Mouse (Mus musculus): ENCODE data around the gene Exoc2. TPM values are rescaled to one million over a fixed set of nuclear protein-coding genes. Genes with fewer than 3 reads are reported as not detected.

Gene Exoc2
- polyA plus RNA-seq, 2 experiments: 7.0 to 13.8 TPM

- Histone ChIP-seq H3K27me3 (ENCODE audit: control insufficient read depth, insufficient read depth, low read length) (peaks cover 28% of the 10 kb centered on the region), H3K4me2 (ENCODE audit: low read depth) (peak overlapping the region; percentile 54), H3K27ac (no peak overlapping the region), H3K9me3 (ENCODE audit: control insufficient read depth, low read length) (no peaks in the 10 kb centered on the region), H3K4me3 (ENCODE audit: insufficient read depth in 1 of 2, low read depth in 2 of 2, low read length in 2 of 2) (peak overlapping the region; percentile 8 to 27), H3K4me1 (replicated peaks; ENCODE audit: control insufficient read depth in 2 of 2, insufficient read depth in 2 of 2, low read length in 1 of 2) (peaks cover 0 to 2% of the 10 kb centered on the region in 2 experiments; a peak in 2 of 4 replicates), H3K9ac (replicated peaks) (no peak overlapping the region), H3K36me3 (replicated peaks; ENCODE audit: control insufficient read depth, insufficient read depth, low read depth) (no peaks in the 10 kb centered on the region)
- ATAC-seq (ENCODE audit: insufficient read depth) (no peak), DNase-seq (ENCODE audit: low read depth in 3 of 3, low spot score in 3 of 3) (no peak)
- TF ChIP-seq EP300 (IDR thresholded peaks at IDR 0.05; ENCODE audit: low read depth) (no peak), CTCF (IDR thresholded peaks at IDR 0.05; ENCODE audit: low read depth) (no peak)
- 13% methylated on average over 27 of the region's 27 CpGs for WGBS (ENCODE audit: insufficient replicate concordance)
Observed at GRCm38 (mm10) chr13:30985598-30986466, 11.9 kb upstream of the Exoc2 start.

- 23% methylated on average over 13 of the region's 13 CpGs for WGBS (ENCODE audit: insufficient replicate concordance)
- Histone ChIP-seq H3K36me3 (replicated peaks; ENCODE audit: control insufficient read depth, insufficient read depth, low read depth) (no peaks in the 10 kb centered on the region), H3K4me2 (ENCODE audit: low read depth) (peak overlapping the region; percentile 54), H3K4me3 (ENCODE audit: insufficient read depth in 1 of 2, low read depth in 2 of 2, low read length in 2 of 2) (peak overlapping the region; percentile 8 to 27; a peak in 3 of 4 replicates), H3K9me3 (ENCODE audit: control insufficient read depth, low read length) (no peaks in the 10 kb centered on the region), H3K4me1 (replicated peaks; ENCODE audit: control insufficient read depth in 2 of 2, insufficient read depth in 2 of 2, low read length in 1 of 2) (peaks cover 0 to 2% of the 10 kb centered on the region in 2 experiments; a peak in 2 of 4 replicates), H3K9ac (replicated peaks) (no peak overlapping the region), H3K27ac (no peak overlapping the region), H3K27me3 (ENCODE audit: control insufficient read depth, insufficient read depth, low read length) (peaks cover 28% of the 10 kb centered on the region)
- ATAC-seq (ENCODE audit: insufficient read depth): no peak
- TF ChIP-seq EP300 (IDR thresholded peaks at IDR 0.05; ENCODE audit: low read depth): no peak
- TF ChIP-seq CTCF (IDR thresholded peaks at IDR 0.05; ENCODE audit: low read depth): no peak
- no peak for DNase-seq (ENCODE audit: low read depth in 3 of 3, low spot score in 3 of 3)
Observed at GRCm38 (mm10) chr13:30985275-30985597, 11.3 kb upstream of the Exoc2 start.

GRCm38 (mm10) chr13:30981666-30982065 is 7.8 kb upstream of the Exoc2 start:
- H3K4me1 ChIP-seq (replicated peaks; ENCODE audit: control insufficient read depth in 2 of 2, insufficient read depth in 2 of 2, low read length in 1 of 2): peaks cover 0 to 1% of the 10 kb centered on the region in 2 experiments; a peak in 2 of 4 replicates
- H3K27ac ChIP-seq: no peak overlapping the region
- ATAC-seq (ENCODE audit: insufficient read depth) (0 out of 2 replicates have a peak, but pooled peaks have one; percentile 43), DNase-seq (ENCODE audit: low read depth in 3 of 3, low spot score in 3 of 3) (peak in 1 of 3 experiments; percentile 15)
- WGBS (ENCODE audit: insufficient replicate concordance): 21% methylated on average over 1 of the region's 1 CpGs
- H3K36me3 ChIP-seq (replicated peaks; ENCODE audit: control insufficient read depth, insufficient read depth, low read depth): no peaks in the 10 kb centered on the region
- no peaks in the 10 kb centered on the region for H3K9me3 ChIP-seq (ENCODE audit: control insufficient read depth, low read length)
- no peak overlapping the region for H3K4me2 ChIP-seq (ENCODE audit: low read depth)
- no peak overlapping the region for H3K9ac ChIP-seq (replicated peaks)
- no peak overlapping the region for H3K4me3 ChIP-seq (ENCODE audit: insufficient read depth in 1 of 2, low read depth in 2 of 2, low read length in 2 of 2)
- peaks cover 16% of the 10 kb centered on the region for H3K27me3 ChIP-seq (ENCODE audit: control insufficient read depth, insufficient read depth, low read length)
- TF ChIP-seq EP300 (IDR thresholded peaks at IDR 0.05; ENCODE audit: low read depth) (no peak), CTCF (IDR thresholded peaks at IDR 0.05; ENCODE audit: low read depth) (peak; percentile 82)

- ATAC-seq (ENCODE audit: insufficient read depth) (no peak), DNase-seq (ENCODE audit: low read depth in 3 of 3, low spot score in 3 of 3) (no peak)
- no peak overlapping the region for H3K9ac ChIP-seq (replicated peaks)
- TF ChIP-seq CTCF (IDR thresholded peaks at IDR 0.05; ENCODE audit: low read depth) (no peak), EP300 (IDR thresholded peaks at IDR 0.05; ENCODE audit: low read depth) (no peak)
- peaks cover 0 to 5% of the 10 kb centered on the region in 2 experiments; a peak in 2 of 4 replicates for H3K4me1 ChIP-seq (replicated peaks; ENCODE audit: control insufficient read depth in 2 of 2, insufficient read depth in 2 of 2, low read length in 1 of 2)
- H3K27ac ChIP-seq: no peak overlapping the region
- WGBS (ENCODE audit: insufficient replicate concordance): 70% methylated on average over 4 of the region's 4 CpGs
- no peaks in the 10 kb centered on the region for H3K9me3 ChIP-seq (ENCODE audit: control insufficient read depth, low read length)
- H3K4me3 ChIP-seq (ENCODE audit: insufficient read depth in 1 of 2, low read depth in 2 of 2, low read length in 2 of 2): no peak overlapping the region
- no peaks in the 10 kb centered on the region; the same call in none of the 2 replicates for H3K27me3 ChIP-seq (ENCODE audit: control insufficient read depth, insufficient read depth, low read length)
- no peak overlapping the region for H3K4me2 ChIP-seq (ENCODE audit: low read depth)
- H3K36me3 ChIP-seq (replicated peaks; ENCODE audit: control insufficient read depth, insufficient read depth, low read depth): no peaks in the 10 kb centered on the region
Observed at GRCm38 (mm10) chr13:30978224-30978623, 4.3 kb upstream of the Exoc2 start.

GRCm38 (mm10) chr13:30976536-30977084 is 2.7 kb upstream of the Exoc2 start:
- Histone ChIP-seq H3K4me1 (replicated peaks; ENCODE audit: control insufficient read depth in 2 of 2, insufficient read depth in 2 of 2, low read length in 1 of 2) (peaks cover 0 to 10% of the 10 kb centered on the region in 2 experiments; a peak in 3 of 4 replicates), H3K27me3 (ENCODE audit: control insufficient read depth, insufficient read depth, low read length) (no peaks in the 10 kb centered on the region; the same call in 1 of the 2 replicates), H3K36me3 (replicated peaks; ENCODE audit: control insufficient read depth, insufficient read depth, low read depth) (no peaks in the 10 kb centered on the region), H3K9me3 (ENCODE audit: control insufficient read depth, low read length) (no peaks in the 10 kb centered on the region), H3K27ac (no peak overlapping the region), H3K9ac (replicated peaks) (no peak overlapping the region), H3K4me2 (ENCODE audit: low read depth) (no peak overlapping the region), H3K4me3 (ENCODE audit: insufficient read depth in 1 of 2, low read depth in 2 of 2, low read length in 2 of 2) (no peak overlapping the region)
- 52% methylated on average over 8 of the region's 8 CpGs for WGBS (ENCODE audit: insufficient replicate concordance)
- DNase-seq (ENCODE audit: low read depth in 3 of 3, low spot score in 3 of 3): no peak
- ATAC-seq (ENCODE audit: insufficient read depth): no peak
- TF ChIP-seq EP300 (IDR thresholded peaks at IDR 0.05; ENCODE audit: low read depth) (no peak), CTCF (IDR thresholded peaks at IDR 0.05; ENCODE audit: low read depth) (no peak)
